Mouse (Mus musculus) frontal cortex, adult (tissue): ENCODE data around the gene Olfr1451.
"Not testable (repeated sequence)": the region's sequence is repeated elsewhere in the genome, so short reads cannot be mapped to it uniquely, and the experiment has no call there.

Experiments used
- ATAC-seq: cut with Nextera tagmentation; 2 replicates; pipeline ENCODE4 v1.9.2; 2017; ENCODE audit warnings: mild to moderate bottlenecking, moderate library complexity, mixed read lengths; ENCODE audit not compliant: low TSS enrichment

Olfr1451 gene

DNA sequence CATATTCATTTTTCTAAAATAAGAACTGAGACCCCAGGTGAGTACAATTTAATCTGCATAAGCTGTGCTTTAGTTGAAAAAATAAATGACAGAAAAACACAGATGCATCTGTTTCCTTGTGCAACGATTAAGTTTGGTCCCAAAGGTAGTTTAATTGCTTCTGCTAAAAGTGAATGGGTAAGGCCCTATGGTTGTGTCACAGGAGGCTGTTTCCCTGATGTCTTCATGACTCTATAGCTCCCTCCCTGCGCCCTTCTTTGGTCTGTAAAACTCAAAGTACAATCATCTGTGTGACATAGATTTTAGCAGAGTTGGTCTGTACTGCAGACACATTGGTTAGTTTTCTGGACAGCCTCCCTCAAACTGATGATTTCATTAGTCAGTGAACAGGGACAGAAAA is at the start of gene Olfr1451:
Gene Olfr1451 (plus strand): TSS at position 301 of the 400 bp plus-strand sequence.
- ATAC-seq, result no peak

DNA sequence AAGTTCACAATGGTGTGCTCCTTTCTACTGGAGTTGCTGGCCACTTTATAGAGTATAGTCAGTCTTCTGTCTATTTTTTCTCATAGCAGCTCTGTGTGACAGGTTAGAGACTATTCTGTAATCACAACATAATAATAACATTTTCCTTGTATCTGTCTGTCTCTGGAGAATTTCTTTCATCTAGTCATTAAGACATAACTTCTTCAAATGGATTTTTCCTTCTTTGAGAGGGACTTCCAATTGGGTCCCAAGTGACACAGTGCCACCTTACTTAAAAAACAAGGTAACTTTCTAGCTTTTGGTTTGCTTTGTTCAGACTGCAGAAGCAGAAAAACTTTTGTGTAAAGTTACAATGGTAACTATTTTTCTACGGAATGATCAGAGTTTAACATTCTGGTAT is 44.9 kb upstream of the Olfr1451 start, which contains the start of gene Olfr1450:
Gene Olfr1450 (plus strand): TSS at position 301 of the 400 bp plus-strand sequence.
- no peak for ATAC-seq

DNA sequence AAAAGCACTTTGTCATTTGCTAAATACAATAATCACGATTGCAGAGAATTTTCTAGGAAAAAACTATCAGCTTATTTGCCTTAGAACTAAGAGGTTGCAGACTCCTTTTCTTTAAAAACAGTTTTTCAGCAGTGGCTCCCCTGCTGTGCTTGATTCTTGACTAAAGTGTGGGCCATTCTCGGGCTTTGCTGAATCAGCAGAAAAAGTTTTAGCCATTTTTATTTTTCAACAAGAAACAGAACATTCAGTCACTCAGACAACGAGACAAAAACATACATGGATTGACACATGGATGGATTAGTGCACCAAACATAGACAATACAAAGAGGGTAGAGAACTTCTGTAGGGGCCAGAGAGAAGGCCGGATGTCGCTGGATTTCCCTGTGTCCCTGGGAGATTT is 24.7 kb upstream of the Olfr1451 start:
- not testable (repeated sequence) for ATAC-seq

DNA sequence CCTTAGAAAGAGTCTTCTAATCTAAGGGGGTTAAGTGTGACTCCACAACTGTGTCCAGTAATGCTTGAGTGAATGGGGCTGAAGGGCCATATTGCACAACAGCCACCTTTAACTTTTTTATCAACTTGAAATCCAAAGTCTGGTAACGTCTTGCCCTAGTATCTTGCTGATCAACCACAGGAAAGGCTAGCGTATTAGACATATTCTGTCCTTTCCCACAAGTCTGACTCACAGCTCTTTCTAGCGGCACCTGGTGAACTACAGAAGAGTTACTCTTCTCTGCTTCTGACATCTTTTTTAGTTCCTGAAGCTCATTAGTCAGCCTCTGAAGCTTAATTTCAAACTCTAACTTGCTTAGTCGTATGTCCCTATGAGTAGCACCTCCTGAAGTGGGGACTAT is 2.5 kb upstream of the Olfr1451 start:
- not testable (repeated sequence) for ATAC-seq

DNA sequence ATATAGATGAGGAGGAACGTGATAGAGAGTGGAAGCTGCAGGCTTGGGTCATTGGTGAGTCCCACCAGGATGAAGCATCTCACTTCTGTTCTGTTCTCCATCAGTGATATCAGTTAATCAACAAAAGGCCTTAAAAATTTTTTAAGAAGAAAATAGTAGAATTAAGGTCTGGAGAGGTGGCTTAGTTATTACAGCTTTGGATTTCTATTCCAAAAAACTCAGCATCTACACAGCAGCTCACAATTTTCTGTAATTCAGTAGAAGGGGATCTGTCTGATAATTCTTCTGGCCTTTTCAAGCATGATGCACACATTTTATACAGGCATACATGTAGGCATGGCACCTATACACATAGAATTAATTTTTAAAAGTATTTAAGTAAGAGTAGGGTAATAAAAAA is 33.4 kb downstream of the Olfr1451 start, which contains the start of gene Olfr1453:
Gene Olfr1453 (minus strand): TSS at position 101 of the 400 bp plus-strand sequence.
- ATAC-seq, result no peak
